Mouse (Mus musculus) natural killer cell, adult 2 months (primary cell): Measurements from ENCODE around the gene Slc12a4.

Experiments used
- DNase-seq, 2 experiments: peaks; one replicate each; pipeline ENCODE4 v3.0.0; 2022; ENCODE audit warnings: low spot score in 2 of 2

Gene Slc12a4

GRCm38 (mm10) chr8:105931271-105931670 is 34.6 kb downstream of the Slc12a4 start:
- no peak for DNase-seq

- peak; percentile 79 to 86 for DNase-seq
Measured at GRCm38 (mm10) chr8:105930602-105931001, 35.3 kb downstream of the Slc12a4 start.

DNA sequence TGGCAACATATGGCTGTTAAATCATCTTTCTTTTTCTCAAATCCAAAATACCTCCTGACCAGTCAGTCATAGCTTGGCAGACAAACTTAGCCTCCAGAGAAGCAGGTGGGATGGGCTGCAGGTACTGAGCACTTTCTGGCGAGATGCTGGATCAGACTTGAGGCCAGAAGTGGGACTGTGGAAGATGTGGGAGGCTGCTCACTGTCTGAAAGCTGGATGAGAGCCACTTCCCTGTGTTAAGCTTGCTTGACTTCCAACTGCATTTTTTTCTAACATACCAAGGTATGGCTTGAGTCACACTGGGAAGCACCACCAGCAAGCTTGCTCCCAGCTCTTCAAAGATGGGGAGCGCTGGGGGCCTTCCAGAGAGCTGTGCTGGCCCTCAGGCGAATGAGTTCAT is 40.8 kb downstream of the Slc12a4 start:
- no peak for DNase-seq

DNA sequence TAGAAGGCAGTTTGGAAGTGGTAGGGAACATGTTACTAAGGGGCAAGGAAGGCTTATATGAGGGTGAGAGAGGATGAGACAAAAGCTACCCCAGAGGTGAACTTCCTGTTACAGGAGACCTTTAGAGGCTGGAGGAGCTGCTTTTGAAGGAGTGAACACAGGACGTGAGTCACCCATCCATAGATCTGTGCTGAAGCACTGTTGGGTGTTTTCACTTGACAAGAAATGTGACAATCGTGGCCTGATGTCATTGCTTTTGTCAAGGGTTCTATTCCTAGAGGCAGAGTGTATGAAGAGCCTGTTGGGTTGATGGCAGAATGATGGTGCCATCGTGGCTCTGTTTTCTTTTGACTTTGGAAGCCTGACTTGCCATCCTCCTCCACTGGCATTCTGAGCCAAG is 46.5 kb downstream of the Slc12a4 start:
- peak in 1 of 2 experiments; percentile 10 for DNase-seq

DNA sequence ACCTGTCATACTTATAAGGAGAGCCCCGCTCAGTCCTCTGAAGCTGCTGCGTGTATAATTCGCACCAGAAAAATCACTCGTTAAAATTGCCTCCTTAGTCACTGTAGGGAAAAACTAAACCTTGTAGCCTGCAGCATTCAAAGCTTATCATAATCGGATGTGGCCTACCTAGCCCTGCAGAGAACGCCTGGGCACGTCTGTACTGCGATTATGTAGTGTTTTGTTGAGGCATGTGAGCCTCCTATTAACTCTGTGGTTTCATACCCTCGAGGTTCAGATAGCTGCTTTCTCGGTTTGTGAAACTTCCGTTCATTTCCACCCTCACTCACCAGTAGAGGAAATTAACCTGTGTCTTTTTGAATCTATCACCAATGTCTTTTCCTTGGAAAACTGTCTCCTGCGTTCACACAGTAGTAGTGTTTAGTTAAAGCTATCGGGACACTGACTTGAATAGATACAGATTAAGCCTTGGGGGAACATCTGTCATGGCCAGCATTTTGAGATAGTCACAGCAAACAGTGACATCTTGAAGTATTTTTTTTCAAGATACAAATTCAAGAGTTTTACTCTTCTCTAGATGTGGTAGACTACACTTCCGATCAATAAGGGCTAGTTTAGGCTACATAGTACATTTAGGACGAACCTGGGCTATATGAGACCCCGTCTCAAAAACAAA is 64.8 kb downstream of the Slc12a4 start:
- peak; percentile 54 to 58 for DNase-seq

DNA sequence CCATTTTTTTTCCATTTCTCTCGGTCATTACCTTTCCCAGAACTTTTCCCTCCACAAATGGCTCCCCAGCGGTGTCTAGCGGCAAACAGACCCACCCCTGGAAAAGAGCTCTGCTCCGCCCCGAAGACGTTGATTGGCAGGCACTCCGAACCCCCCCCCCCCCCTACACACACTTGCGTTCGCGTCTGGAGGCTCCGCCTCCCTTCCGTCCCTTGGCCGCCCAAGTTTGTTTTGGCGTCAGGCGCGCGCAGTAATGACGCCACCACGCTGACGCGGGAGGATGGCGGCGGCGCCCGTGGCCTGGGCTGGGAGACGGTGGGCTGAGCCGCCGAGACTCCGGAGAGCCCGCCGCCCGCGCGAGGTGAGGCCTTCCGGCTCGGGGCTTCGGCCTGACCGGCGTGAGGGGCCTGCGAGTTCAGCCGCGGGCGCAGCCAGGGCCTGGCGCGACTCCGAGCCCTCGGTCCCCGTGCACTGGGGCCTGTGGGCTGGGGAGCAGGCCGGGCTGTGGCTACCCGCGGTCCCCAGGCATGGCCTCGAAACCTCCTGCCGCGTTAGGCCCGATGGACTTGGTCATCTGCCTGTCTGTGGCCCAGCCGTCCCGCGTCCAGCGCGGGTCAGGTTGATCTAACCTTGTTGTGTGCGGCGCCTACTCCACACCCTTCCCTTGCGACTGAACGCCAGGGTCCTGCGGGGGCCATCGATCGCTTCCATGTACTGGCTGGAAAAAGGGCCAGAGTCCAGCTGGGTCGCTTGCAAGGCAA is 65.5 kb downstream of the Slc12a4 start, which contains the start of gene Pskh1:
Pskh1 (plus strand) TSS at position 262 of the 761 bp plus-strand sequence.
- peak; percentile 87 to 90 for DNase-seq

DNA sequence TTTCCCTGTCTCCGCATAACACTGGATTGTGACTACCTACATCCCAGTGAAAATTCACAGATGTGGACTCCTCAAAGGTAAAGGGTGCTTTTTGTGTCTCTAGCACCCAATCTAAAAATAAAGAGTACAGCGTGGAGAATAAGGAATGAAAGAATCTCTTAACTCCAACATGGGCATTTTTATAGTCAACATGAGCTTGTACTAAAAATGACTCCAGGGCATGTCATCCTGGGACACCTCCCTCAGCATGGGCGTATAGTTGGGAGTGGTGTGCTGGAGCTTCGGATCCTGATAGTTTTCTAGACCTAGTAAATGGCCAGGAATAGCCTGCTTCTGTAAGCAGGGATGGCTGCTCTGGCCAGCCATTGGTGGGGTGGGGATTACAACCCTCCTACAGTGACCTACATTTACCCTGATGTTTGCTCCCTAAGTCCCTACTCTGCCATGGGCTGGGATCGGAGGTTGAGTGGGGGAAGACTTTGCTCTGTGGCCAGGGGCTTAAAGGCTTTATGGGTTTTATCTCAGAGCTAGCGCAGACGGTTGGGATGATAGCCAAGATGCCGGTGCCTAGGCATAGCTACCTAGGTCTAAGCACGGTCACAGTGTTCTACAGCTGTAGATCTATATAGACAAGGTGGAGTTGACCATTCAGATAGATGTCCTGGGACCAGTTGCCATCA is 68.0 kb downstream of the Slc12a4 start:
- no peak for DNase-seq
